Mouse (Mus musculus): ENCODE measurements around the gene Tnfsf14.

DNA sequence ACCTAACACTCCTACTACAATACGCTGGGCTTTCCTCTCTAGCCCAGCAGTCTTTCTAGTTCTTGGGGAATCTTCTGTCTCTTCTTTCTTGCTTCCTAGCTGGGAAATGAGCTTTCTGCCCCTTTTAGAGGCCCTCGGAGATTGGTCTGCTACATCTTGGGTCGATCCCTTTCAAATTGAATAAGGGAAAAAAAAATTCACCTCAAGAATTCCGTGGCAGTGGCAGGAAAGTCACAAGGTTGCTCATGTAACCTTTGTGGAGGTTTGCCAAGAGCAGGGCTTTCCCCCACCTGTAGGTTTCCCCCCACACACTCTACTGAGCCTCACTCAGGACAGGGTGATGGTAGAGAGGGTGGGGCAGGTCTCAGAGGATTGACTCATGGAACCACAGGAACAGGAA is 40.2 kb downstream of the Tnfsf14 start:
- no peak for TF ChIP-seq CTCF (IDR thresholded peaks at IDR 0.05)
- no peak for TF ChIP-seq POLR2A (IDR thresholded peaks at IDR 0.05; ENCODE audit: insufficient read depth, low read depth, low read length)

Measured in heart, adult 2 months (tissue).